Mouse (Mus musculus) ES-Bruce4 (cell line): ENCODE measurements at regions not wholly inside any gene's neighbourhood (a gene's known extent, or its start where the extent isn't known, plus 50 kb on each side); places are given as distances from the start of the nearest gene placed in this dataset.

Source experiments
- H3K27ac ChIP-seq: 2 replicates; pipeline ENCODE4 v1.5.1; 2012; ENCODE audit warnings: low read length, inconsistent platforms; ENCODE audit not compliant: insufficient read depth
- H3K27me3 ChIP-seq: 2 replicates; pipeline ENCODE4 v1.6.1; 2012; ENCODE audit warnings: mild to moderate bottlenecking, low read length, inconsistent platforms; ENCODE audit not compliant: control insufficient read depth, poor library complexity, insufficient read depth, severe bottlenecking
- H3K36me3 ChIP-seq: 2 replicates; pipeline ENCODE4 v1.6.1; 2012; ENCODE audit warnings: inconsistent platforms, mild to moderate bottlenecking, low read length, moderate library complexity; ENCODE audit not compliant: control insufficient read depth, poor library complexity, insufficient read depth, severe bottlenecking
- H3K4me1 ChIP-seq: one replicate; pipeline ENCODE4 v1.8.1; 2011; ENCODE audit warnings: low read length; ENCODE audit not compliant: control insufficient read depth, insufficient read depth
- H3K4me3 ChIP-seq: 2 replicates; pipeline ENCODE4 v1.5.1; 2011; ENCODE audit warnings: low read depth, mild to moderate bottlenecking, low read length
- H3K9ac ChIP-seq: 2 replicates; pipeline ENCODE4 v1.6.1; 2012; ENCODE audit warnings: low read depth, mild to moderate bottlenecking, inconsistent platforms; ENCODE audit not compliant: poor library complexity, severe bottlenecking
- H3K9me3 ChIP-seq: replicated peaks from 2 replicates; pipeline ENCODE4 v1.6.1; 2012; ENCODE audit warnings: mild to moderate bottlenecking, low read length, inconsistent platforms; ENCODE audit not compliant: control insufficient read depth, poor library complexity, insufficient read depth, severe bottlenecking
- CTCF ChIP-seq: IDR thresholded peaks from one replicate; pipeline ENCODE4 v1.8.1; 2011; ENCODE audit warnings: low read depth, low read length
- EP300 ChIP-seq: IDR thresholded peaks from 2 replicates; pipeline ENCODE4 v1.6.1; 2011; ENCODE audit warnings: low read depth, low read length; ENCODE audit not compliant: insufficient read depth
- POLR2A ChIP-seq: IDR thresholded peaks from one replicate; pipeline ENCODE4 v1.8.1; 2011; ENCODE audit warnings: low read length; ENCODE audit not compliant: insufficient read depth

DNA sequence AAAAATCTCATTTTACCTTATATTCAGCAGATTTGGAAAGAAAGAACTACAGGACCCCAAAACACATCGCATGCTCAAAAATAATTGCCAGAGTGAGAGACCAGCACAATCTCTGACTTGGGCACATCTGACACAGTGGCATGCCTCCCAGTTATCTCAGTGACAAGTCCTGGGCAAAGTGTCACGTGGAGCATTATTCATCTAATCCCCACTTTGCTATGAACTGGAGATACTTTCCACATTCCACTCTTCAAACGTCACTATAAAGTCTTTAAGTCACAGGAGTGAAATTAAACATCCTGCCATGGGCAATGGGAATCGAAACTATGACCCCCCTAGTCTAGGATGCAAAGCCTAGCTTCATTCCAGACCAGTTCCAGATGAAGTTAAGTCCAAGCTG, 93.5 kb upstream of the Ssbp2 start:
- no peaks in the 10 kb centered on the region for H3K9me3 ChIP-seq
- no peak overlapping the region for H3K9ac ChIP-seq
- H3K4me3 ChIP-seq = no peak overlapping the region
- no peak overlapping the region for H3K27ac ChIP-seq
- no peaks in the 10 kb centered on the region for H3K27me3 ChIP-seq
- peaks cover 2% of the 10 kb centered on the region for H3K4me1 ChIP-seq
- TF ChIP-seq CTCF = no peak
- H3K36me3 ChIP-seq = no peaks in the 10 kb centered on the region

- H3K4me1 ChIP-seq = peaks cover 2% of the 10 kb centered on the region
Observed at GRCm38 (mm10) chr13:91367896-91368556, 92.1 kb upstream of the Ssbp2 start.

DNA sequence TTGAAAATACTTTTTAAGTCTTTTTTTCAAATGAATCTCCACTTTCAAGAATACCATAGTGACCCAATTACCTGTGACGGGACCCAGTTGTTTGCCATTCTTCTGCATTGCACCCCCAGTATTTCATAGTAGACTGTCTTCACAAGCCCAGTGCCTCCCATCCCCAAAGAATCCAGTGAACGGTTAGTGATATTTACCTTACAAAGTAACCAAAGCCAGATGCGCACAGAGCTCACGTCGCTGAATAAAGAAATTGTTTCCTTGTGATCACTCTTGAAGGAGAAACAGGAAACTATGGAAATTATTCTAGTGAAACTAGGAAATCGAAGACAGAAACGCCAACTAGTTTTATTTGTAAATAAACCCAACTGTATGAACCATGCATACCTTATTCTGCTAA, 91.4 kb upstream of the Ssbp2 start:
- TF ChIP-seq CTCF (no peak), EP300 (no peak), POLR2A (no peak)
- no peaks in the 10 kb centered on the region for H3K36me3 ChIP-seq
- no peak overlapping the region for H3K4me3 ChIP-seq
- H3K9me3 ChIP-seq = no peaks in the 10 kb centered on the region
- no peaks in the 10 kb centered on the region for H3K27me3 ChIP-seq
- H3K4me1 ChIP-seq = peaks cover 2% of the 10 kb centered on the region
- no peak overlapping the region for H3K27ac ChIP-seq
- H3K9ac ChIP-seq = no peak overlapping the region

More at GRCm38 (mm10) chr13:91367896-91368556, 92.1 kb upstream of the Ssbp2 start:
- H3K9me3 ChIP-seq = no peaks in the 10 kb centered on the region
- H3K4me3 ChIP-seq = no peak overlapping the region
- H3K27ac ChIP-seq = no peak overlapping the region
- H3K9ac ChIP-seq = no peak overlapping the region
- no peaks in the 10 kb centered on the region for H3K27me3 ChIP-seq
- H3K36me3 ChIP-seq = no peaks in the 10 kb centered on the region
- TF ChIP-seq EP300 = no peak
- no peak for TF ChIP-seq CTCF
- TF ChIP-seq POLR2A = no peak

DNA sequence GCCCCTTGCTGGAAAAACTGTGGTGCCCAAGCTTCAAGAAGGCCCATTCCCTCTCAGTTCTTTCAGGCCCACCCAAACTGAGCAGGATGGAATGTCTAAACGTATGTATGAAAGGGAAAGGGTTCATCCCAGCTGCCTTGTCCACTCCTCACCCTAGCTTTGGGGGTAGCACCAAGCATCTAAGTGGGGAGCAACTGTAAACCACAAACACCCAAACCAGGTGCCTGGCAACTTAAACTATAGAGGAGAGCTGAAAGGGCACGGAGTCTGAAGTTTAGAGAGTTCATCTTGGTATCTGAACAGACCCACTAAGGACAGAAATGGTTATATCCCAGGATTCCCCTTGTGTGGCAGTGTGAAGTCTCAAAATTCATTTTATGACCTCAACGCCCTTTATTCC, 90.1 kb upstream of the Ssbp2 start:
- Histone ChIP-seq H3K9me3 (no peaks in the 10 kb centered on the region), H3K27ac (no peak overlapping the region), H3K4me3 (peak overlapping the region; percentile 67; the same call in 1 of the 2 replicates), H3K4me1 (peaks cover 2% of the 10 kb centered on the region), H3K27me3 (no peaks in the 10 kb centered on the region), H3K9ac (peak overlapping the region; percentile 83), H3K36me3 (no peaks in the 10 kb centered on the region)
- TF ChIP-seq POLR2A (no peak), CTCF (no peak), EP300 (no peak)

- Histone ChIP-seq H3K36me3 (no peaks in the 10 kb centered on the region), H3K27me3 (no peaks in the 10 kb centered on the region), H3K4me1 (peaks cover 2% of the 10 kb centered on the region), H3K9me3 (no peaks in the 10 kb centered on the region), H3K9ac (peak overlapping the region; percentile 83), H3K27ac (peak overlapping the region; percentile 18; the same call in 1 of the 2 replicates), H3K4me3 (peak overlapping the region; percentile 67)
- TF ChIP-seq CTCF = no peak
- no peak for TF ChIP-seq POLR2A
- TF ChIP-seq EP300 = no peak
Observed at GRCm38 (mm10) chr13:91370441-91370840, 89.6 kb upstream of the Ssbp2 start.

DNA sequence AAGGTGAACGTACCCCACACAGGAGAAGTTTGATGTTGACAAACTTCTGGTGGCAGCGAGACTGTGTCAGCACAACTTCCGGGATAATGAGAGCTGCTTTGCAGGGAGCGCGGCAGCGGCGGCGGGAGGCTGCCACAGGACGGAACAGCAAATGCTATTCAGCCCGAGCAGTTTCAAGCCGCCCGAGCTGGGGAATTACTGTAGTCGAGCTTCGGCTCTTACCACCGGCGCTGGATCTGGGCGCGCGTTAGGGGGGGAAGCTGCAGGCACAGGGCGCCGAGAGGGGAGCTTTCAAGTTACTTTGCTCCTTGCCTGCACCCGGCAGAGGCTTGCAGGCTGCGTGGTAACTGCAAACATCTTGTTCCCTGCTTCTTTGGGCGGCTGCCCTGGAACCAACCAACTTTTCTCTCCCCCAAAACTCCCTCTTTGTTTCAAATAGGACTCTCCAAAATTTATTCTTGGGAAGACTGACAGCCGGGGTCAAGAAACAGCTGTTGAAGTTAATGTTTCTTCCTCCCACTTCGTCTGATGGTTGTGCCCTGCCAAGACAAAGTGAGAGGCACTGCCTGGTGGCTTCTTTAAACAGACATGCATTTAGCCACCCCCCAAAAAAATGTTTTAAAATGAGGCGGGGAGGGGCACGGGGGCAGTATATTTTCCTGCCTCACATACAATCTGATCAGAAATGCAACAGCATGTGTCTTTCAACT, 89.0 kb upstream of the Ssbp2 start:
- Histone ChIP-seq H3K9me3 (no peaks in the 10 kb centered on the region), H3K9ac (peak overlapping the region; percentile 83), H3K27me3 (no peaks in the 10 kb centered on the region), H3K27ac (peak overlapping the region; percentile 18; the same call in 1 of the 2 replicates), H3K4me1 (peaks cover 2% of the 10 kb centered on the region), H3K36me3 (no peaks in the 10 kb centered on the region), H3K4me3 (peak overlapping the region; percentile 67)
- TF ChIP-seq EP300 (peak; percentile 86), CTCF (no peak)
